Mouse (Mus musculus) MEL (cell line): ENCODE measurements around the gene Vmn1r221. TPM values are rescaled to one million over a fixed set of nuclear protein-coding genes. Genes with fewer than 3 reads are reported as not detected.
"Not testable (repeated sequence)": the region's sequence is repeated elsewhere in the genome, so short reads cannot be mapped to it uniquely, and the experiment has no call there.

Experiments
- DNase-seq: peaks from one replicate; pipeline ENCODE4 v3.0.0; 2011; ENCODE audit warnings: low read depth, low spot score
- H3K27ac ChIP-seq: 2 replicates; pipeline ENCODE4 v1.5.1; 2012; ENCODE audit warnings: low read depth, mild to moderate bottlenecking, control low read depth, low read length, moderate library complexity; ENCODE audit not compliant: control insufficient read depth
- H3K27me3 ChIP-seq, 2 experiments: fragments of 150-350 bp in 1 of 2; sonication (generic) in 1 of 2; 2 replicates each; pipeline ENCODE4 v1.6.1; 2012; ENCODE audit warnings: low read length in 2 of 2, mild to moderate bottlenecking in 2 of 2, improper control_type of control experiment in 1 of 2, moderate library complexity in 1 of 2; ENCODE audit not compliant: insufficient read depth in 2 of 2, control insufficient read depth in 1 of 2
- H3K36me3 ChIP-seq, 2 experiments: 2 replicates each; pipeline ENCODE4 v1.6.1; 2012 to 2014; ENCODE audit warnings: low read length in 2 of 2, improper control_type of control experiment in 1 of 2, inconsistent platforms in 1 of 2, mild to moderate bottlenecking in 1 of 2; ENCODE audit not compliant: insufficient read depth in 2 of 2, control insufficient read depth in 1 of 2
- H3K4me1 ChIP-seq, 2 experiments: fragments of 150-350 bp in 1 of 2; sonication (generic) in 1 of 2; 2 replicates each; pipeline ENCODE4 v1.6.1; 2012; ENCODE audit warnings: low read length in 2 of 2, improper control_type of control experiment in 1 of 2, mild to moderate bottlenecking in 1 of 2; ENCODE audit not compliant: insufficient read depth in 2 of 2, control insufficient read depth in 1 of 2
- H3K4me3 ChIP-seq, 2 experiments: fragments of 150-350 bp in 1 of 2; sonication (generic) in 1 of 2; 2 replicates each; pipeline ENCODE4 v1.5.1; 2012; ENCODE audit warnings: low read depth in 2 of 2, low read length in 2 of 2, mild to moderate bottlenecking in 2 of 2, moderate library complexity in 2 of 2, control low read depth in 1 of 2, improper control_type of control experiment in 1 of 2; ENCODE audit not compliant: control insufficient read depth in 1 of 2, insufficient read depth in 1 of 2
- H3K79me2 ChIP-seq: 2 replicates; pipeline ENCODE4 v1.6.1; 2012; ENCODE audit warnings: mild to moderate bottlenecking, low read length, moderate library complexity; ENCODE audit not compliant: control insufficient read depth, poor library complexity, insufficient read depth
- H3K9ac ChIP-seq: 2 replicates; pipeline ENCODE4 v1.6.1; 2012; ENCODE audit warnings: low read depth, mild to moderate bottlenecking, control low read depth, low read length, moderate library complexity; ENCODE audit not compliant: control insufficient read depth, poor library complexity, severe bottlenecking
- H3K9me3 ChIP-seq: fragments of 150-350 bp; sonication (generic); replicated peaks from 2 replicates; pipeline ENCODE4 v1.6.1; 2012; ENCODE audit warnings: mild to moderate bottlenecking, low read length, improper control_type of control experiment, moderate library complexity; ENCODE audit not compliant: insufficient read depth
- CHD1 ChIP-seq: IDR thresholded peaks from 2 replicates; pipeline ENCODE4 v1.6.1; 2012; ENCODE audit warnings: low read depth, mild to moderate bottlenecking, inconsistent platforms, low read length, improper control_type of control experiment
- E2F4 ChIP-seq: IDR thresholded peaks from 2 replicates; pipeline ENCODE4 v1.6.1; 2011; ENCODE audit warnings: low read depth, low read length, improper control_type of control experiment, borderline replicate concordance
- ELF1 ChIP-seq: IDR thresholded peaks from 2 replicates; pipeline ENCODE4 v1.6.1; 2014; ENCODE audit warnings: low read depth, mild to moderate bottlenecking, inconsistent platforms, low read length, improper control_type of control experiment, moderate library complexity
- EP300 ChIP-seq, 2 experiments: IDR thresholded peaks; 2 replicates each; pipeline ENCODE4 v1.6.1; 2011; ENCODE audit warnings: improper control_type of control experiment in 2 of 2, low read length in 2 of 2, low read depth in 1 of 2, mild to moderate bottlenecking in 1 of 2
- GABPA ChIP-seq: IDR thresholded peaks from 2 replicates; pipeline ENCODE4 v1.6.1; 2012; ENCODE audit warnings: low read depth, mild to moderate bottlenecking, inconsistent platforms, low read length, improper control_type of control experiment, moderate library complexity
- MAZ ChIP-seq: IDR thresholded peaks from 2 replicates; pipeline ENCODE4 v1.6.1; 2012; ENCODE audit warnings: low read depth, mild to moderate bottlenecking, inconsistent platforms, low read length, improper control_type of control experiment
- MEF2A ChIP-seq: IDR thresholded peaks from 2 replicates; pipeline ENCODE4 v1.6.1; 2014; ENCODE audit warnings: low read depth, mild to moderate bottlenecking, inconsistent platforms, low read length, improper control_type of control experiment; ENCODE audit not compliant: poor library complexity, insufficient replicate concordance, severe bottlenecking; ENCODE audit errors: extremely low read depth
- MXI1 ChIP-seq: IDR thresholded peaks from 2 replicates; pipeline ENCODE4 v1.6.1; 2011; ENCODE audit warnings: mild to moderate bottlenecking, low read depth, low read length, improper control_type of control experiment
- NELFE ChIP-seq: IDR thresholded peaks from 2 replicates; pipeline ENCODE4 v1.6.1; 2011; ENCODE audit warnings: low read depth, low read length, improper control_type of control experiment
- polyA plus RNA-seq, 2 experiments: library from polyadenylated mRNA; stranded (reverse) in 1 of 2; unstranded in 1 of 2; fragments of >175 nt in 1 of 2; fragments of >200 nt in 1 of 2; gene quantifications; 2 replicates each; pipeline versions ENCODE4 v1.2.1 to v1.2.4; 2012; ENCODE audit warnings: low replicate concordance in 2 of 2, low read depth in 1 of 2; ENCODE audit not compliant: insufficient read length in 2 of 2, insufficient read depth in 1 of 2, missing spikeins in 1 of 2
- total RNA-seq: library from RNA; depleted of rRNA; stranded (reverse); fragments of 300-350 nt; gene quantifications from 2 replicates; pipeline ENCODE4 v1.2.3, GENCODE M21; 2012; rRNA removed

Vmn1r221 gene
- not detected in 2 replicates for total RNA-seq
- polyA plus RNA-seq = not detected

GRCm38 (mm10) chr13:23213827-23214226, at the start of gene Vmn1r221:
Gene Vmn1r221 (plus strand): TSS chr13:23214127.
- DNase-seq, H3K9me3 ChIP-seq, H3K9ac ChIP-seq, H3K27me3 ChIP-seq, H3K4me3 ChIP-seq, H3K4me1 ChIP-seq, H3K79me2 ChIP-seq, H3K27ac ChIP-seq, H3K36me3 ChIP-seq: not testable (repeated sequence)

- H3K9ac ChIP-seq, DNase-seq, H3K4me1 ChIP-seq, H3K9me3 ChIP-seq, H3K79me2 ChIP-seq, H3K27ac ChIP-seq, H3K27me3 ChIP-seq, H3K36me3 ChIP-seq, H3K4me3 ChIP-seq: not testable (repeated sequence)
These were observed 47.5 kb upstream of the Vmn1r221 start for GRCm38 (mm10) chr13:23166471-23166870.

GRCm38 (mm10) chr13:23187875-23188274, 26.1 kb upstream of the Vmn1r221 start, which contains the start of gene Vmn1r220:
Gene Vmn1r220 (minus strand): TSS chr13:23187975.
- no peak for TF ChIP-seq EP300 (IDR thresholded peaks at IDR 0.05; ENCODE audit: low read depth in 1 of 2, low read length in 2 of 2)
- TF ChIP-seq MAZ = no peak
- no peak for TF ChIP-seq GABPA
- no peak for TF ChIP-seq CHD1
- no peak for TF ChIP-seq MXI1
- TF ChIP-seq ELF1 = no peak
- TF ChIP-seq E2F4 = no peak
- no peak for TF ChIP-seq MEF2A
- no peak for TF ChIP-seq NELFE
- H3K79me2 ChIP-seq = no peaks in the 10 kb centered on the region
- H3K4me1 ChIP-seq = no peaks in the 10 kb centered on the region
- H3K36me3 ChIP-seq = no peaks in the 10 kb centered on the region
- H3K27me3 ChIP-seq = no peaks in the 10 kb centered on the region
- DNase-seq = no peak
- no peak within 1 kb of the TSS for H3K9ac ChIP-seq
- H3K4me3 ChIP-seq = no peak within 1 kb of the TSS
- no peak within 1 kb of the TSS for H3K27ac ChIP-seq
- no peaks in the 10 kb centered on the region for H3K9me3 ChIP-seq

GRCm38 (mm10) chr13:23203885-23204284, 10.0 kb upstream of the Vmn1r221 start:
- not testable (repeated sequence) for H3K4me1 ChIP-seq, H3K9ac ChIP-seq, H3K4me3 ChIP-seq, H3K27ac ChIP-seq, H3K27me3 ChIP-seq, H3K79me2 ChIP-seq, H3K9me3 ChIP-seq, DNase-seq, H3K36me3 ChIP-seq

- H3K4me3 ChIP-seq, H3K79me2 ChIP-seq, H3K27me3 ChIP-seq, H3K9me3 ChIP-seq, H3K36me3 ChIP-seq, H3K4me1 ChIP-seq, DNase-seq, H3K27ac ChIP-seq, H3K9ac ChIP-seq: not testable (repeated sequence)
These were observed 21.9 kb downstream of the Vmn1r221 start, which contains the start of gene Vmn1r222 for GRCm38 (mm10) chr13:23235847-23236246. Gene Vmn1r222 (minus strand): TSS chr13:23235947.

- H3K4me1 ChIP-seq, H3K27ac ChIP-seq, DNase-seq, H3K36me3 ChIP-seq, H3K4me3 ChIP-seq, H3K27me3 ChIP-seq, H3K79me2 ChIP-seq, H3K9ac ChIP-seq, H3K9me3 ChIP-seq: not testable (repeated sequence)
These were observed 32.9 kb downstream of the Vmn1r221 start, which contains the start of gene Vmn1r223 for GRCm38 (mm10) chr13:23246834-23247233. Gene Vmn1r223 (plus strand): TSS chr13:23247134.
